Mouse (Mus musculus): Measurements from ENCODE around the gene Skap1.

Skap1 gene

GRCm38 (mm10) chr11:96788871-96789795 lies 324.7 kb downstream of the Skap1 start, which contains the start of gene Cbx1:
Cbx1 (plus strand) TSS chr11:96789127.
- peak; percentile 91 for DNase-seq

- DNase-seq: no peak
Observed at GRCm38 (mm10) chr11:96789990-96790389, 325.6 kb downstream of the Skap1 start.

- DNase-seq: no peak
Observed at GRCm38 (mm10) chr11:96790681-96791080, 326.3 kb downstream of the Skap1 start.

- DNase-seq: no peak
Observed at GRCm38 (mm10) chr11:96795491-96795890, 331.1 kb downstream of the Skap1 start.

- DNase-seq: no peak
Observed at GRCm38 (mm10) chr11:96796081-96796480, 331.7 kb downstream of the Skap1 start.

GRCm38 (mm10) chr11:96796586-96796985 lies 332.2 kb downstream of the Skap1 start:
- no peak for DNase-seq

GRCm38 (mm10) chr11:96799511-96799910 lies 335.1 kb downstream of the Skap1 start:
- DNase-seq: no peak

GRCm38 (mm10) chr11:96805606-96806005 lies 341.2 kb downstream of the Skap1 start:
- DNase-seq: no peak

GRCm38 (mm10) chr11:96808066-96808465 lies 343.7 kb downstream of the Skap1 start:
- no peak for DNase-seq

Measured in right cerebral cortex, postnatal 25 days (tissue).